In genomic region chr11:98939084-98939952, GRCm38 (mm10) we compare ENCODE assay signal across 7 mouse cellular contexts. TPM values are rescaled to one million over a fixed set of nuclear protein-coding genes. Genes with fewer than 3 reads are reported as not detected.
DNase-seq lines count a peak whose midpoint lies in the region; ATAC-seq lines count a peak whose summit lies in the region.

No protein-coding gene starts in this region.

- peaks cover 86% of the 10 kb centered on the region for H3K4me1 ChIP-seq in megakaryocyte, embryonic 14.5 days
- H3K4me1 ChIP-seq in embryonic facial prominence, embryonic 10.5 days: peaks cover 99% of the 10 kb centered on the region
- peaks cover 85% of the 10 kb centered on the region for H3K4me1 ChIP-seq in intestine, embryonic 16.5 days (ENCODE audit: control insufficient read depth, insufficient read depth, low read length)
- H3K4me1 ChIP-seq in midbrain, embryonic 13.5 days (replicated peaks): peaks cover 81% of the 10 kb centered on the region

- H3K4me2 ChIP-seq in intestine, embryonic 16.5 days (ENCODE audit: low read depth, low read length): peak overlapping the region; percentile 90
- peak overlapping the region; percentile 92 for H3K4me2 ChIP-seq in midbrain, embryonic 13.5 days (replicated peaks)

- peak overlapping the region; percentile 93 for H3K4me3 ChIP-seq in megakaryocyte, embryonic 14.5 days (replicated peaks)
- H3K4me3 ChIP-seq in embryonic facial prominence, embryonic 10.5 days: peak overlapping the region; percentile 88
- H3K4me3 ChIP-seq in intestine, embryonic 16.5 days (ENCODE audit: low read length): peak overlapping the region; percentile 89
- no peak overlapping the region for H3K4me3 ChIP-seq in midbrain, embryonic 13.5 days (replicated peaks)

- H3K9ac ChIP-seq in intestine, embryonic 16.5 days (ENCODE audit: low read depth, low read length): peak overlapping the region; percentile 87
- H3K9ac ChIP-seq in midbrain, embryonic 13.5 days (replicated peaks): 0 out of 2 replicates have a peak overlapping the region, but pooled peaks have one; percentile 10

- H3K9me3 ChIP-seq in megakaryocyte, embryonic 14.5 days: peaks cover 7% of the 10 kb centered on the region
- no peaks in the 10 kb centered on the region for H3K9me3 ChIP-seq in embryonic facial prominence, embryonic 10.5 days
- no peaks in the 10 kb centered on the region for H3K9me3 ChIP-seq in intestine, embryonic 16.5 days (ENCODE audit: control insufficient read depth, low read length)
- H3K9me3 ChIP-seq in midbrain, embryonic 13.5 days: no peaks in the 10 kb centered on the region

- peak overlapping the region; percentile 94 for H3K27ac ChIP-seq in embryonic facial prominence, embryonic 10.5 days (replicated peaks)
- H3K27ac ChIP-seq in intestine, embryonic 16.5 days (ENCODE audit: low read length): peak overlapping the region; percentile 95
- H3K27ac ChIP-seq in midbrain, embryonic 13.5 days: no peak overlapping the region

- DNase-seq in embryonic facial prominence, embryonic 10.5 days (ENCODE audit: low spot score): no peak
- DNase-seq in ovary, adult 18-20 months (ENCODE audit: low spot score): no peak
- no peak for DNase-seq in right cerebral cortex, adult 2 months (ENCODE audit: low spot score in 2 of 2)

- no peak for ATAC-seq in megakaryocyte, adult 5-6 weeks (ENCODE audit: poor library complexity, severe bottlenecking)
- ATAC-seq in intestine, embryonic 16.5 days: no peak
- no peak for ATAC-seq in midbrain, embryonic 13.5 days

- WGBS in embryonic facial prominence, embryonic 10.5 days: 46% methylated on average over 15 of the region's 15 CpGs
- 37% methylated on average over 15 of the region's 15 CpGs for WGBS in intestine, embryonic 16.5 days
- 60% methylated on average over 15 of the region's 15 CpGs for WGBS in midbrain, embryonic 13.5 days

- peaks cover 97% of the 10 kb centered on the region for H3K27me3 ChIP-seq in megakaryocyte, embryonic 14.5 days (replicated peaks)
- H3K27me3 ChIP-seq in embryonic facial prominence, embryonic 10.5 days (replicated peaks; ENCODE audit: low read depth, poor library complexity, severe bottlenecking): peaks cover 8% of the 10 kb centered on the region; the same call in 1 of the 2 replicates
- H3K27me3 ChIP-seq in intestine, embryonic 16.5 days (replicated peaks; ENCODE audit: control insufficient read depth, insufficient read depth, low read length): no peaks in the 10 kb centered on the region
- peaks cover 30% of the 10 kb centered on the region for H3K27me3 ChIP-seq in midbrain, embryonic 13.5 days

- no peaks in the 10 kb centered on the region for H3K36me3 ChIP-seq in megakaryocyte, embryonic 14.5 days (replicated peaks; ENCODE audit: low read length)
- H3K36me3 ChIP-seq in embryonic facial prominence, embryonic 10.5 days (replicated peaks): peaks cover 15% of the 10 kb centered on the region
- H3K36me3 ChIP-seq in intestine, embryonic 16.5 days (ENCODE audit: control insufficient read depth, insufficient read depth, low read length): no peaks in the 10 kb centered on the region
- H3K36me3 ChIP-seq in midbrain, embryonic 13.5 days: no peaks in the 10 kb centered on the region

RNA-seq across cellular contexts. Expression of gene Rara, which starts 11.7 kb away (rescaled TPM):
- 11.8 and 25.3 TPM in 2 replicates for polyA plus RNA-seq in megakaryocyte, embryonic 14.5 days (2012; ENCODE audit: insufficient read depth, low replicate concordance)
- 124 and 125 TPM in 2 replicates for total RNA-seq in megakaryocyte, adult 5-6 weeks (2015)
- 38.8 and 43.3 TPM in 2 replicates for total RNA-seq in megakaryocyte, adult 5-6 weeks (2017)
- 34.0 and 35.6 TPM in 2 replicates for polyA plus RNA-seq in embryonic facial prominence, embryonic 10.5 days (2016; fragmentation: Nextera tagmentation; extraction: Ambion mirVana)
- polyA plus RNA-seq in intestine, embryonic 16.5 days (2015; fragmentation: Nextera tagmentation; extraction: Ambion mirVana): 28.2 and 31.2 TPM in 2 replicates
- 7.5 and 9.1 TPM in 2 replicates for polyA plus RNA-seq in midbrain, embryonic 13.5 days (2015; fragmentation: Nextera tagmentation; extraction: Ambion mirVana)

RNA-seq across cellular contexts. Expression of gene Cdc6, which starts 31.7 kb away (rescaled TPM):
- 0.44 TPM in 1 of 2 replicates, not detected in the other for polyA plus RNA-seq in megakaryocyte, embryonic 14.5 days (2012; ENCODE audit: insufficient read depth, low replicate concordance)
- total RNA-seq in megakaryocyte, adult 5-6 weeks (2015): 26.4 and 31.3 TPM in 2 replicates
- 26.5 and 27.5 TPM in 2 replicates for total RNA-seq in megakaryocyte, adult 5-6 weeks (2017)
- 65.1 and 69.1 TPM in 2 replicates for polyA plus RNA-seq in embryonic facial prominence, embryonic 10.5 days (2016; fragmentation: Nextera tagmentation; extraction: Ambion mirVana)
- 18.9 and 23.0 TPM in 2 replicates for polyA plus RNA-seq in intestine, embryonic 16.5 days (2015; fragmentation: Nextera tagmentation; extraction: Ambion mirVana)
- polyA plus RNA-seq in midbrain, embryonic 13.5 days (2015; fragmentation: Nextera tagmentation; extraction: Ambion mirVana): 10.6 and 11.3 TPM in 2 replicates

RNA-seq across cellular contexts. Expression of gene Gjd3, which starts 43.5 kb away (rescaled TPM):
- polyA plus RNA-seq in megakaryocyte, embryonic 14.5 days (2012; ENCODE audit: insufficient read depth, low replicate concordance): not detected in 2 replicates
- not detected in 2 replicates for total RNA-seq in megakaryocyte, adult 5-6 weeks (2015)
- not detected in 2 replicates for total RNA-seq in megakaryocyte, adult 5-6 weeks (2017)
- polyA plus RNA-seq in embryonic facial prominence, embryonic 10.5 days (2016; fragmentation: Nextera tagmentation; extraction: Ambion mirVana): 0.25 TPM in 1 of 2 replicates, not detected in the other
- 0.17 TPM in 1 of 2 replicates, not detected in the other for polyA plus RNA-seq in intestine, embryonic 16.5 days (2015; fragmentation: Nextera tagmentation; extraction: Ambion mirVana)
- polyA plus RNA-seq in midbrain, embryonic 13.5 days (2015; fragmentation: Nextera tagmentation; extraction: Ambion mirVana): 0.58 and 0.99 TPM in 2 replicates
